Mouse (Mus musculus) forelimb bud, embryonic 11.5 days (tissue): ENCODE data around the gene Hdac4.

Experiments used
- DNase-seq: peaks from one replicate; pipeline ENCODE4 v3.0.0-alpha.2; 2012; ENCODE audit warnings: low read depth, low spot score

Hdac4 gene

GRCm38 (mm10) chr1:92030541-92030940 is 165.0 kb downstream of the Hdac4 start:
- no peak for DNase-seq

- no peak for DNase-seq
These were observed 167.3 kb downstream of the Hdac4 start for GRCm38 (mm10) chr1:92028158-92028557.

GRCm38 (mm10) chr1:92026351-92026750 is 169.1 kb downstream of the Hdac4 start:
- DNase-seq, result no peak

GRCm38 (mm10) chr1:92023906-92024305 is 171.6 kb downstream of the Hdac4 start:
- no peak for DNase-seq

DNA sequence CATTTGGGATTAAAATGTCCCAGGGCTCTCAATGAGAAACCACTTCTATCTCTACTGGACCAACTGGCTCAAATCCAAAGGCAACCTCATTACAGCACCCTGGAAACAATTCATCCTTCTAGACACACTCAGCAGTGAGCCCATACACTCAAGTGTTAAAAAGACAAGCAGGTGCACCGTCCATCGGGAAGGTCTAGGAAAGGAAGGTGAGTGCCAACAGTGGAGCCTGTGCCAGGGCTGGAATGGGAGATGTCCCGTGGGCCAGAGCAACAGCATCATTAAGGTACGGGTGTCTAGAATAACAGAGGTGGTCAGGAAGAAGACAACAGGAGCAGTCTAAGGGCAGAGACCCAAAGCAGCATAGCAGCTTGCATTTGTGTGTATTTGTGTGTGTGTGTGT is 173.5 kb downstream of the Hdac4 start:
- DNase-seq, result no peak

DNA sequence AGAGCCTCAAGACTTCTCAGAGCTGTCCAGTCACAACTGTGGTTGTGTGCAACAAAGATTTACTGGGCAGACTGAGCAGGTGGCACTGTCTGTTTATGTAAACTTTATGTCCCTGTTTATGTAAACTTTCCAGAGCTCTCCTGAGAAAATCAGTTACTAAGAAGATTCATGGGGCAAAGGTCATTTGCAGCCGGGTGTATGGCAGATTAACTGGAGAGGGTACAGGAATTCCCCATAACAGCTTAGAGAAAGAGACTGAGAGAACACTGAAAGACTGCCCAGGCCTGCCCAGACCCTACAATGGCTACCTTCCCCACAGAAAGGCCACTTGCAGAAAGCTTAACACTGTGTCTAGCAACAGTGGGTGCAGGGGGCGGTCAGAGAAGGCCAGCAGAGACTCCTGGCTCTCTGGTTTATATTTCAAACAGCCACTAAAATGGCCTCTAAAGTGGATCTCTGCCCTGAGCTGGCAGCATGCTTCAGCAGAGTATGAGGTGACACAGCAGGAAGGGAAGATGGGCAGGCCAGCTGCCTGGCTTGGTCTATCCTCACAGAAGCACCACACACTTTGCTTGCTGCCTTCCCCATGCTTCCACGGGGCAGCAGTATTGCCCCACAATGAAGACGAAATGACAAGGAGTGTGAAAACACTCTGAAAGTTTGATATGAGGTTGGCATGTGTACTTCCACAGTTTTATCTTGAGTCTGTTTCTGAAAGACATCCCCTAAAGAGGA is 179.4 kb downstream of the Hdac4 start:
- DNase-seq, result no peak

DNA sequence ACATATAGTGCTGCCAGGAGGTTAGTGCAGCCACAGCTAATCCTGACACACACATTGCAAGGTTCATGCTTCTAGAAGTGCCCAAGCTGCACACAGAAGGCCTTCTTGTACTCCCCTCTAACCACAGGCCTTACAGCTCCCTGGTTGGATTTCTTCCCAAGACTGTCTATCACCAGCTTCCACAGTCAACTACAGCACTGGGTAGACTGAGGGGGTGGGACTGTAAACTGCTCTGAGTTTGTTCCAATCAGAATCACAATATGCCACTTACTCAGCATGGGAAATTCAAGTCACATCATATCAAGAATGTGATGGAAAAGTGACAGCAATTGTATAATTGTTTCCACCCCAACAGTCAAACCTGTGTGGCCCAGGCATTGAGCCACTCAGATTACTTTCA is 180.2 kb downstream of the Hdac4 start:
- no peak for DNase-seq

GRCm38 (mm10) chr1:92014496-92014895 is 181.0 kb downstream of the Hdac4 start:
- DNase-seq, result no peak

DNA sequence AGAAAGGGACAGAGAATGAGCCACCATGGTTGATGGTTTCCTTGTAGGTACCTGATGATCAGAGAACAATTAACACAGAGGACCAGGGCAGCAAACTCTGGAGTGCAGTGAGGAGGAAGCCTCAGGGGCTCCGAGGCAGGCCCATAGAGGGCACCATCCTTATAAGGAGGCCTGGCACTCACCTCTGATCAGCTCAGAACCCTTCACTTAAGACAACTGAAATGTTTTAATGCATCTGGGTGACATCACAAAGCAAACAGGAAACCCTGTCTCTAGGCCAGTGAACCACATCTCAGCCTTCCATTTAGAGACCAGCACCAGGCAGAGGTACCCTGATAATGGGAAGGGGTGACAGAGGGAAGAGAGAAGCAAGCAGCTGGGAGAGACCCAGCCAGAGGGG is 188.8 kb downstream of the Hdac4 start:
- DNase-seq, result no peak

GRCm38 (mm10) chr1:92005617-92005940 is 189.9 kb downstream of the Hdac4 start:
- DNase-seq, result no peak

DNA sequence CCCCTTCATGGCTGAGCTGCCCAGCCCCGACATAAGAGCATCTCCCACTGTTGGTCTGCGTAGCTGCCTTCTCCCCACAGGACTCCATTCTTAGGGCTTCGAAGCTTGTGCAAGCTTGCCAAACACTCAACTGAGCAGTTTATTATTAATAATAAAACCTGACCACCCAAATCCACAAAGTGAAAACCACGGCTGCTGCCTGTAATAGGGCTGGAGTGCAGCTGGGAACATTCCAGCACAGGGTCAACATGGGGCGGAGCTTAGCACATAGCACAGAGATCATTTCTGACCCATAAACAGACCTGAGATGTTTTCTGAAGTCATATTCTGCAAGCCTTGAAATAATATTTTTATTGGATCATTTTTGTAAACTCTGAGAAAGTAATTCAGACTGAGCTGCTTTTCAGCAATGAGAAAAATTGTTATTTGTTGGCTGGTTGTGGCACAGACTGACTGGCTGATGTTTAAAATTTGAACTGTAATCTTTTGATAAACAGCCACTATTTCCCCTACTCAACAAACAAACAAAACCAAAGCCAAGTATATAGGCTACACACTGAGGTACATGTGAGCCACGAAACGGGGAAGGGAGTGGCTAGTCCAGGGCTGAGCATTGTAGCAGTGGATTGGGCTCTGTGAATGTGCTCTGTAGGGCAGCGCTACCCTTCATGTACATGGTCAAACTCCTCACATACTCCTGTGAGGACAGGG is 190.4 kb downstream of the Hdac4 start:
- no peak for DNase-seq

- DNase-seq, result no peak
These were observed 191.4 kb downstream of the Hdac4 start for GRCm38 (mm10) chr1:92004122-92004521.

DNA sequence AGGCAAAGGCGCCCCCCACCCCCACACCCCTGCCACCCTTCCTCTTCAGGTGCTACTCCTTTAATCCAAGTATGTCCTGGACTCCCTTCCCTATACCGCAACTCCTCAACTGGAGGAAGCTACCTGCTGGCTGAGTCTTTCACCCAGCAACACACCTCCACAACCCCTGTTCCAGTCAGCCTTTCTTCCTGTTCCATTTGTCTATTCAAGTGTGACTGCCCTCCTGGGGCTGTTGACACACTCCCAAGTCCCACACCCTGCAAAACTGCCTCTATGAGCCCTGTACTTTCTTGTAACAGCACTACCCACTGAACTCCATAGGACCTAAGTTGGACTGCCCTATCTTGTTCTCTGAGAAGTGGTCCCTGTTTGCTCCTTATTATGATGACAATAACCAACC is 195.3 kb downstream of the Hdac4 start:
- no peak for DNase-seq

DNA sequence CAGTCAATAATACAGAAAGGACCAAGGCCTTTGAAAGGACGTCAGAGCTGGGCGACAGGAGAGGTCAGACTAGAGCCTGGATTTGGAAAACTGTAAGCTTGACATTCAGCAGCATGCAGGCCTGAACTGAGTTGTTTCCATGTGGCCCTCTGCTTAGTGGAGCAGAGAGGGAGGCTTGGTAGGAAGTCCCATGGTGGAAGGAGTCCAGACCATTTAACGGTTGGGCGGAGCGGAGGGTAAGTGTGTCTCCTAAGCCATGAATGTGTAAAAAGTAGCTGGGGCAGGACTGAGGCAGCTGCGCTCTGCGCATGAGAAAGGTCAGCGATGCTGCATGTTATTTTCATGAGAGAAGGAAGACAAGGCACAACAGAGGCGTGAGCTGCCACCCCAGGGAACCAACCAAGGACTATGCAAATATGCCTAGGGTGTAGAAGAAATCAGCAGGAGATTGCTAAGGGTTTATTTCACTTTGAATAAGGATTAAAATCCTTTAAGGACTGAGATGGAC is 201.8 kb downstream of the Hdac4 start:
- DNase-seq, result no peak

DNA sequence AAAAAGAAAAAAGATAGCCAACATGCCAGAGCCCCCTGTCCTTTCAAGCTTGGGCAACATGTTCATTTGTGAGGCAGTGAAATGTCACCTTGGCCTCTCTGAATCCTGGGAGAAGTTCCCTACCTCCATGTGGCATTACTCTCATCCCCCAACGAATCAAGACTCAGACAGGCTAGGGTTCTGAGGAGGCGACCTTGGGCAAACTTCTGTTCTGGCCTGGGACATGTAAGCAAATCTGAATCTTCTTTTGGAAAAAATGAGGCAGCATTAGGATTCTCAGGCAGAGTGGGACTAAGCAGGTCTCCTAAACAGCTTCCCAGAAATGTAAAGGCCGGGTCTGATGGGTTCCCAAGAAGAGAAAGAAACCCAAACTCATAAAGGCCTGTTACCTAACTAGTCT is 202.8 kb downstream of the Hdac4 start:
- DNase-seq, result no peak

DNA sequence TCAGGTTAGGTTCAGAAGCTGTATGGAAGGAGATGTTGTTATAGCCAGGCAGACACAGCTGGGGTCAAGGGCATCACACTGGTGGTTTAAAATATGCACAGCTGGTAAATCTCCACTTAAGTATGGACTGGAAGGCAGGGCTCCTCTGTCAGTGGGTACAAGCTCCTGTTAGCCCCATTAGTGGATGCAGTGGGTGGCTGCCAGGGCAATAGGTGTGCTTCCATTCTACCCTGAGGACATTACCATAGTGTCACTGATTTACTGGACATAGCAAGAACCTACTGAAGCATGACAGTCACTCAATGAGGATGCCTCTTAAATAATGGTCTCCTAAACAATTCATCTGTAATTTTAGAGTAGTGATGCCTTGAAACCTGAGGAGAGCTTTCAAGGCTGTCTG is 203.9 kb downstream of the Hdac4 start:
- no peak for DNase-seq

- no peak for DNase-seq
These were observed 204.6 kb downstream of the Hdac4 start for GRCm38 (mm10) chr1:91990852-91991251.

DNA sequence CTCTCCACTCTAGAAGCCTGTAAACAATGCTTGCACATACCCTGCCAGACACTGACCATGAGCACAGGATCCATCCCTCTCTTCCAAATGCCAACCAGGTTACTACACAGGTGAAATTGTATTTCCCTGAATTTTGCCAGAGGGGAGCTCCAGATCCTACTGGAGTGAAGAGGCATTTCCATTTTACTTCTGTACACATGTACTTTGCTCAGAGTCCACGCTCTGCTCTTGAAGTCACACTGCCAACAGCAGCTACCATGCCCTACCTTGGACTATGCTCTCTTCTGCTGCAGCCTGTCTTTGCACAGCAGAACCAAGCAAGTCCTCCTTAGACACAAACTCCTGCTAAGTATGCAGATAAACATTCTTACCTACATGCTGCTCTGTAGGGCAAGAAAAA is 206.6 kb downstream of the Hdac4 start:
- DNase-seq, result no peak

GRCm38 (mm10) chr1:91987431-91987830 is 208.1 kb downstream of the Hdac4 start:
- no peak for DNase-seq

GRCm38 (mm10) chr1:91985783-91986182 is 209.7 kb downstream of the Hdac4 start:
- no peak for DNase-seq

DNA sequence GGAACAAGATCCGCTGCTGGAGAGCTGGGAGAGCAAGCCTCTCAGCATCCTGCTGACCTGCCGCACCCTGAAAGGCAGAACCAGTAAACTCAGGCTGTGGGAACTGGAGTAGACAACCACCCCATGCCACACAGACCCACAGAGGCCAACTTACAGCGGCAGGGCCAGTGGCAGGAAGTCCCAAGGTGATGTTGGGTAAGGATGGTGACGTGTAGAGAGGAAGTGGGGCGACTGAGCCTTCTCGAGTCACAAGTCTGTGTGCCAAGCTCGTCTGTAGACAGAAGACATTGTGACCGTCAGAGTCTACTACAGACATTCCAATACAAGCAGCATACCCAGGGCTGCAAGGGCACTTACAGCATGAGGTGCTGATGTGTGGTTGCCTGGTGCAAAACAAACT is 211.0 kb downstream of the Hdac4 start:
- DNase-seq, result no peak

DNA sequence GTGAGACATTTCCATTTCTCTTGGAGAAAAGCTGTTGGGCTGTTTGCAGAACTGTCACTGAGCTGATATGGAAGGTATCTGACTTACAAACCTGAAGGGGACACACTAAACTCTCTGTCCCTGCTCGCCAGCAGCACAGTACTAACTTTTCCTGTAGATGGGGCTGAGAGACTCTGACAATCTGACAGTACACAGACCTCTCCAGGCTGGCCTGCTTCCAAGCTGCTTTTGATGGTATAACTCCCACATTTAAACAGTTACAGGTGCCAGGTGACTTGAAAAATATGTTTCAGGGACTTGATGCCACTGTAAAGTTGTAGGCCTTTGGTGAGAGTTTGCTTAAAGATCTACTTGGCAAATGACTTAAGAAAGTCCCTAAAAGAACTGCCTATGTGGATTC is 214.1 kb downstream of the Hdac4 start:
- no peak for DNase-seq

DNA sequence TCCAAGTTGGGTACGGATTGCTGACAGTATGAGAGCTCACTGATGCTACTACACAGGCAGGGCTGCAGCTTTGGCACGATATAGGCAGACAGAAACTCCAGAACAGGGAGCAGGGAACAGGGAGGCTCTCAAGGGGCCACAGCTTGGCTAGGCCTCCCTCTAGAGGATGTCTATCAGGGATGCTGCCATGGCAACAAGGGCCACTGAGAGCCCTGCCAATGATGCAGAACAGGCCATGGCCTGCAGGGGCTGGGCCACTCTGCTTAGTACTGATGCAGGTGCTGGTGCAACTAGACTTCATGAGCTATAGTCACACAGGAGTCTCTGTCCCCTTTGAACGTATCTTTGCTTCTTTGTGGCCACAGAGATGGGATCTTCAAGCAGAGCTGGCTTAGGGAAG is 217.1 kb downstream of the Hdac4 start:
- no peak for DNase-seq
